Mouse (Mus musculus) embryonic facial prominence, embryonic 12.5 days (tissue): ENCODE data around the gene Pitpnc1. TPM values are rescaled to one million over a fixed set of nuclear protein-coding genes. Genes with fewer than 3 reads are reported as not detected.

Experiments used
- ATAC-seq: fragments of 200-750 bp; cut with Nextera tagmentation; 2 replicates; pipeline ENCODE4 v1.8.0; 2017; ENCODE audit not compliant: insufficient number of reproducible peaks, insufficient read depth, low FRiP score, low TSS enrichment
- H3K27ac ChIP-seq: fragments of 300-500 bp; sonication (generic); 2 replicates; pipeline ENCODE4 v1.5.1; 2016; ENCODE audit warnings: mild to moderate bottlenecking
- H3K27me3 ChIP-seq: fragments of 300-500 bp; sonication (generic); 2 replicates; pipeline ENCODE4 v1.6.1; 2016; ENCODE audit warnings: mild to moderate bottlenecking, moderate library complexity
- H3K36me3 ChIP-seq: fragments of 300-500 bp; sonication (generic); 2 replicates; pipeline ENCODE4 v1.6.1; 2016; ENCODE audit warnings: mild to moderate bottlenecking
- H3K4me1 ChIP-seq: fragments of 300-500 bp; sonication (generic); 2 replicates; pipeline ENCODE4 v1.6.1; 2016
- H3K4me2 ChIP-seq: fragments of 300-500 bp; sonication (generic); replicated peaks from 2 replicates; pipeline ENCODE4 v1.6.1; 2016; ENCODE audit warnings: mild to moderate bottlenecking, moderate library complexity
- H3K4me3 ChIP-seq: fragments of 300-500 bp; sonication (generic); 2 replicates; pipeline ENCODE4 v1.5.1; 2016; ENCODE audit warnings: mild to moderate bottlenecking
- H3K9ac ChIP-seq: fragments of 300-500 bp; sonication (generic); 2 replicates; pipeline ENCODE4 v1.6.1; 2016; ENCODE audit warnings: mild to moderate bottlenecking, moderate library complexity
- H3K9me3 ChIP-seq: fragments of 300-500 bp; sonication (generic); 2 replicates; pipeline ENCODE4 v1.6.1; 2016; ENCODE audit warnings: mild to moderate bottlenecking, moderate library complexity
- WGBS: fragments of 180-500 bp; shearing (Covaris S2); methylation state at CpG from one replicate; pipeline ENCODE4 v1.1.7; 2016; 5-methylcytosine and 5-hydroxymethylcytosine counted together
- polyA plus RNA-seq: library from polyadenylated mRNA; unstranded; fragments of >200 nt; fragmentation: Nextera tagmentation; extraction: Ambion mirVana; gene quantifications from 2 replicates; pipeline ENCODE4 v1.2.1, GENCODE M21; 2016

Gene Pitpnc1
- polyA plus RNA-seq, 1 experiment from 2014 or later = 36.3 TPM

DNA sequence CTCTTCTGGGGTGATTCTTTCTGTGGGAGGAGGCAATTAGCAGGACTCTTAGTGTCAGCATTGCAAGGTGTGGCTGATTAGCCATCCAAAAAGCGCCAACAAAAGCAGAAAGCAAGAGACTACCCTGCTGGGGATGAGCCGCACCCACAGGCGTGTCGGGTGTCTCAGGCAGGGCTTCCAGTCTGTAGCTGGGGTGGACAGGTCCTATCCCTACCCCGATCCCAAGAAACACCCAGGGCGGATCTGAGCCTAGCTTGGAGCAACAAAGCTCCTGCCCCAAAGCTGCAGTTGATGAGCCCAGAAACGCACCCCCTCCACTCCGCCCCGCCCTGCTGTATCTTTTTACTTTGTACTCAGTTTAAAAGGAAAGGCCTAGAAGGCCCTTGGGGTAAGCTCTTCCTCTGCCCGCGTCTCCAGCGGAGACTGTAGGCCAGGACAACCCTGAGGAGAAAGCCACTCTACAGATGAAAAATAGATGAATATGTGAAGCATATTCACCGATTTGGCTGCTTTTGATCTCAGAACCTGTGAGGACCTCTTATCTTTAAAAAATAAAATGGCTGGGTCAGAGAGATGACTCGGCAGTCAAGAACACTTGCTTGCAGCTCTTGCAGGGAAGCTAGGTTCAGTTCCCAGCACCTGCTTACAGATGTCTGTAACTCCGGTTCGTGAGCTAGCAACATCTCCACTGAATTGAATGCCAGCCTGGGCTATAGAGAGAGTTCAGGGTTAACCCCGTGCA is 21.2 kb downstream of the Pitpnc1 start:
- Histone ChIP-seq H3K4me2 (no peak overlapping the region), H3K27ac (no peak overlapping the region), H3K9me3 (no peaks in the 10 kb centered on the region), H3K27me3 (no peaks in the 10 kb centered on the region), H3K36me3 (peaks cover 9% of the 10 kb centered on the region), H3K4me1 (0 out of 2 replicates have a peak, but pooled peaks cover 17% of the 10 kb centered on the region), H3K9ac (no peak overlapping the region), H3K4me3 (no peak overlapping the region)
- ATAC-seq = no peak
- 66% methylated on average over 17 of the region's 17 CpGs for WGBS

- no peaks in the 10 kb centered on the region for H3K27me3 ChIP-seq
- no peak overlapping the region for H3K9ac ChIP-seq
- 85% methylated on average over 9 of the region's 9 CpGs for WGBS
- no peak overlapping the region for H3K4me2 ChIP-seq
- no peaks in the 10 kb centered on the region for H3K9me3 ChIP-seq
- no peak overlapping the region for H3K4me3 ChIP-seq
- ATAC-seq = no peak
- 0 out of 2 replicates have a peak, but pooled peaks cover 17% of the 10 kb centered on the region for H3K4me1 ChIP-seq
- no peak overlapping the region for H3K27ac ChIP-seq
- no peaks in the 10 kb centered on the region for H3K36me3 ChIP-seq
Measured at GRCm38 (mm10) chr11:107447915-107448314, 22.6 kb downstream of the Pitpnc1 start.

DNA sequence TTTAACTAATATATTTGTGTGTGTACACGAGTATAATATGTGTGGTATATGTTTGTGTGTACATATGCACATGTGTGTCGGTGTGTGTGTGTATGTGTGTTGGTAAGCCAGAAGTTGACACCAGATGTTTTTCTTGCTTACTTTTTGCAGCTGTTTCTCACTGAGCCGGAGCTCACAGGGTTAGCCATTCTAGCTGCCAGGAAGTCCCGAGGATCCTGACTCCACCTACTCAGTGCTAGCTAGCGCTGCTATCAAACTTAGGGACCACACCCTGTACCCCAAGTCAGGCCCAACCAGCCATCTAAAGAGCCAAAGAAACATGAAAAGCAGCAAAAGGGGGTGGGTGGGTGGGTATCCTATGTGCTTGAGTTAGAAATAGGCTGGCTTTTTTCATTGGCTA is 23.1 kb downstream of the Pitpnc1 start:
- Histone ChIP-seq H3K9ac (no peak overlapping the region), H3K4me1 (0 out of 2 replicates have a peak, but pooled peaks cover 17% of the 10 kb centered on the region), H3K27ac (no peak overlapping the region), H3K36me3 (no peaks in the 10 kb centered on the region), H3K4me2 (no peak overlapping the region), H3K4me3 (no peak overlapping the region), H3K9me3 (no peaks in the 10 kb centered on the region), H3K27me3 (no peaks in the 10 kb centered on the region)
- no peak for ATAC-seq
- WGBS = 65% methylated on average over 5 of the region's 5 CpGs

DNA sequence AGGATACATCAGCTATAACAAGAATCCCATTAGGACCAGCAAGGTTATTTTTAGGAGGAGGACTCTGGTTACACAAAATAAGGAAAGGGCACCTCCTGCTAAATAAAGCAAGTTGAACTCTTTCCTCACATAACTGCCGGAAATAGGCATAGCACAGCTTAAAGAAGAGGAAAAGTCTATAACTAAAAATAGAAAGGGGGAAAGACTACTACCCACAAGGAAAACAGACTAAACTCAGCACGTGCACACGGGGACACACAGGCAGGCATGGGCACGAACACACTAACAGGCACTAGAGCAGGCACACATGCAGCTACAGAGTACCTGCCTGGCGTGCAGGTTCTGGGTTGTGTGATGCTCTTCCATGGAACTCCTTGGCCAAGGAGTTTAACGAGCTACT is 23.8 kb downstream of the Pitpnc1 start:
- 0 out of 2 replicates have a peak, but pooled peaks cover 17% of the 10 kb centered on the region for H3K4me1 ChIP-seq
- H3K4me3 ChIP-seq = no peak overlapping the region
- H3K27me3 ChIP-seq = no peaks in the 10 kb centered on the region
- no peaks in the 10 kb centered on the region for H3K9me3 ChIP-seq
- H3K4me2 ChIP-seq = no peak overlapping the region
- 81% methylated on average over 6 of the region's 6 CpGs for WGBS
- no peaks in the 10 kb centered on the region for H3K36me3 ChIP-seq
- H3K27ac ChIP-seq = no peak overlapping the region
- no peak for ATAC-seq
- no peak overlapping the region for H3K9ac ChIP-seq

GRCm38 (mm10) chr11:107445683-107446082 is 24.8 kb downstream of the Pitpnc1 start:
- ATAC-seq = no peak
- Histone ChIP-seq H3K4me3 (no peak overlapping the region), H3K27me3 (no peaks in the 10 kb centered on the region), H3K4me1 (0 out of 2 replicates have a peak, but pooled peaks cover 17% of the 10 kb centered on the region), H3K36me3 (no peaks in the 10 kb centered on the region), H3K4me2 (no peak overlapping the region), H3K9me3 (no peaks in the 10 kb centered on the region), H3K9ac (no peak overlapping the region), H3K27ac (no peak overlapping the region)
- 87% methylated on average over 3 of the region's 3 CpGs for WGBS

DNA sequence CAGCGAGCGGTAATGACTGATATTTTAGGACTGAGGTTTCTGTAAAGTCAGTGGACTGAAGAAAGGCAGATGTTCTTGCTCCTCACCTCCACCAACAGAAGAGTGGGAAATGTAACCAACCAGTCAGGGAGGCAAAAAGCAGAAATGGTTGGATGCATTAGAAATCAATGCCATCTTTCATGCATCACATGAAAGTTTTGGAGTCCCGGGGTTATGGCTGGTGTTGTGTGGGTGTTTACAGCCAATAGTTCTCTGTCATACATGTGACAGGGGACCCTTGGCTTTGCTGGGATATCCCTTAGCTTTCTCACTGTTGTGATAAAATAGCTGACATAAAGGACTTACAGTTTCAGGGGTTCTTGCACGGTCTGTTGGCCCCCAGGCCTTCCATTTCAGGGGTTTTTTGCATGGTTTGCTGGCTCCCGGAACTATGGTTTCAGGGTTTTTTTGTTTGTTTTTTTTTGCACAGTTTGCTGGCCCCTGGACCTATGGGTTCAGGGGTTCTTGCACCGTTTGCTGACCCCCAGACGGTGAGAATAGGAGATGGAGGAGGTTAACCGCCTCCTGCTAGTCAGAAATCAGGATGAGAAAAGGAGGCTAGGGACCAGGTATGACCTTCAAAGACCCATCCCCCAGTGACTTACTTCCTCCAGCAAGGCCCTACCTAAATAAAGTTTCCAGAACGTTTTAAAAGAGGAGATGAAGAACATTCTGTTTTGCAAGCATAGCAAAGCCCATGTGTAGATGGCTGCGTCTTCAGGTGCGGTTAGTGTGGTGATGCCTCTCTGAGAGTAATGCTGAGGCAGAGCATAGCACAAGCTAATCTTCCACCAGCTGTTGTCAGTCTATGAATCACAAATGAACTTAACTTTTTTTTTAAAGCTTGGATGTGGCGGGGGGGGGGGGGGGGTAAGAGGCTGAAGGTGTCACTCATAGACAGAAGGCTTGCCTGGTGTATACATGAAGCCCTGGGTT is 27.1 kb downstream of the Pitpnc1 start:
- H3K27ac ChIP-seq = no peak overlapping the region
- no peaks in the 10 kb centered on the region for H3K36me3 ChIP-seq
- ATAC-seq = no peak
- H3K4me3 ChIP-seq = no peak overlapping the region
- 76% methylated on average over 12 of the region's 12 CpGs for WGBS
- no peaks in the 10 kb centered on the region for H3K27me3 ChIP-seq
- H3K4me1 ChIP-seq = 0 out of 2 replicates have a peak, but pooled peaks cover 9% of the 10 kb centered on the region
- H3K9me3 ChIP-seq = no peaks in the 10 kb centered on the region
- no peak overlapping the region for H3K4me2 ChIP-seq
- no peak overlapping the region for H3K9ac ChIP-seq

- no peak overlapping the region for H3K9ac ChIP-seq
- H3K27me3 ChIP-seq = no peaks in the 10 kb centered on the region
- no peak overlapping the region for H3K27ac ChIP-seq
- H3K9me3 ChIP-seq = no peaks in the 10 kb centered on the region
- WGBS = 39% methylated on average over 3 of the region's 3 CpGs
- ATAC-seq = no peak
- H3K4me1 ChIP-seq = peaks cover 3% of the 10 kb centered on the region; the same call in 1 of the 2 replicates
- H3K4me2 ChIP-seq = no peak overlapping the region
- no peak overlapping the region for H3K4me3 ChIP-seq
- H3K36me3 ChIP-seq = no peaks in the 10 kb centered on the region
Measured at GRCm38 (mm10) chr11:107441050-107441449, 29.4 kb downstream of the Pitpnc1 start.

GRCm38 (mm10) chr11:107438140-107438539 is 32.4 kb downstream of the Pitpnc1 start:
- Histone ChIP-seq H3K36me3 (no peaks in the 10 kb centered on the region), H3K4me2 (no peak overlapping the region), H3K4me3 (no peak overlapping the region), H3K27me3 (no peaks in the 10 kb centered on the region), H3K9ac (no peak overlapping the region), H3K27ac (no peak overlapping the region), H3K4me1 (peaks cover 4% of the 10 kb centered on the region; the same call in 1 of the 2 replicates), H3K9me3 (no peaks in the 10 kb centered on the region)
- 46% methylated on average over 3 of the region's 3 CpGs for WGBS
- ATAC-seq = no peak

GRCm38 (mm10) chr11:107437723-107438122 is 32.8 kb downstream of the Pitpnc1 start:
- H3K36me3 ChIP-seq = no peaks in the 10 kb centered on the region
- no peak for ATAC-seq
- H3K27me3 ChIP-seq = no peaks in the 10 kb centered on the region
- H3K4me3 ChIP-seq = no peak overlapping the region
- peaks cover 8% of the 10 kb centered on the region; the same call in 1 of the 2 replicates for H3K4me1 ChIP-seq
- H3K4me2 ChIP-seq = no peak overlapping the region
- no peak overlapping the region for H3K9ac ChIP-seq
- 52% methylated on average over 4 of the region's 4 CpGs for WGBS
- H3K9me3 ChIP-seq = no peaks in the 10 kb centered on the region
- no peak overlapping the region for H3K27ac ChIP-seq

DNA sequence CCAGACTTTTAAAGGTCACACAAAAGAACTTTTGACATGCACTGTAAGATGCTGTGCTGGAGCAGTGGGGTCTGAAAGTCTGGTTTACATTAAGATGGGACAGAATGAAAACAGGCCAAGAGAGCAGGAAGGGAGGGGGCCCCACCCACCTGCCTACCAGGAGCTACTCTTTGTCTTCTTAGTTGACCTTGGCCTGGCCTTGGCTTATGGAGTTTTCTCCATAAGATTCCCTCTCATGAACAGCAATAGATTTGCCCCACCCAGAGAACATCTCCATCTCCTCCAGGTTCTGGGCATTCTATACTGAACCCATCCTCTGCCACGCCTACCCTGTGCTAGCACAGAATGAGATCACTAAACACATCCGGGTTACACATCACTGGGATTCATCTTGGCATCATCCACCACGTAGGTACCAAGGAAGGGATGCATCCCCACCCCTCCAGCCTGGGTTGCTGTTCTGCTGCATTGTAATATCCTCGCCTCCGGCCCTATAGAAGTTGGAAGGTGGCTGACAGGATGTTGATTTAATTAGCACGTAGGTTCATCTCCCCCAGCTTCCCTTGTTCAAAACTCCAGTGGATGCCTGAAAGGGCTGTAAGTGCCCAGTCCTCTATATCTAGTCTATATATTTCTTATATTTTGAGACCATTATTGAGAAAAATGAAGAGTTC is 34.6 kb downstream of the Pitpnc1 start:
- no peak overlapping the region for H3K9ac ChIP-seq
- H3K4me2 ChIP-seq = no peak overlapping the region
- no peaks in the 10 kb centered on the region for H3K9me3 ChIP-seq
- no peak overlapping the region for H3K27ac ChIP-seq
- H3K36me3 ChIP-seq = no peaks in the 10 kb centered on the region
- no peak for ATAC-seq
- H3K27me3 ChIP-seq = no peaks in the 10 kb centered on the region
- H3K4me3 ChIP-seq = no peak overlapping the region
- WGBS = 86% methylated on average over 6 of the region's 6 CpGs
- peaks cover 8% of the 10 kb centered on the region; the same call in 1 of the 2 replicates for H3K4me1 ChIP-seq

GRCm38 (mm10) chr11:107431197-107431965 is 39.1 kb downstream of the Pitpnc1 start:
- Histone ChIP-seq H3K9ac (no peak overlapping the region), H3K4me1 (0 out of 2 replicates have a peak, but pooled peaks cover 5% of the 10 kb centered on the region), H3K27me3 (no peaks in the 10 kb centered on the region), H3K27ac (no peak overlapping the region), H3K36me3 (no peaks in the 10 kb centered on the region), H3K9me3 (no peaks in the 10 kb centered on the region), H3K4me3 (no peak overlapping the region), H3K4me2 (no peak overlapping the region)
- 84% methylated on average over 7 of the region's 7 CpGs for WGBS
- ATAC-seq = no peak
